Mouse (Mus musculus) megakaryocyte, embryonic 14.5 days (primary cell): Measurements from ENCODE around the gene Tmco1.

Experiments used
- FLI1 ChIP-seq: IDR thresholded peaks from 2 replicates; pipeline ENCODE4 v1.6.1; 2012; ENCODE audit warnings: low read length, inconsistent platforms, mixed read lengths
- GATA1 ChIP-seq: IDR thresholded peaks from 3 replicates; pipeline ENCODE4 v1.6.1; 2012; ENCODE audit warnings: mixed read lengths, low read length, inconsistent platforms, borderline replicate concordance

DNA sequence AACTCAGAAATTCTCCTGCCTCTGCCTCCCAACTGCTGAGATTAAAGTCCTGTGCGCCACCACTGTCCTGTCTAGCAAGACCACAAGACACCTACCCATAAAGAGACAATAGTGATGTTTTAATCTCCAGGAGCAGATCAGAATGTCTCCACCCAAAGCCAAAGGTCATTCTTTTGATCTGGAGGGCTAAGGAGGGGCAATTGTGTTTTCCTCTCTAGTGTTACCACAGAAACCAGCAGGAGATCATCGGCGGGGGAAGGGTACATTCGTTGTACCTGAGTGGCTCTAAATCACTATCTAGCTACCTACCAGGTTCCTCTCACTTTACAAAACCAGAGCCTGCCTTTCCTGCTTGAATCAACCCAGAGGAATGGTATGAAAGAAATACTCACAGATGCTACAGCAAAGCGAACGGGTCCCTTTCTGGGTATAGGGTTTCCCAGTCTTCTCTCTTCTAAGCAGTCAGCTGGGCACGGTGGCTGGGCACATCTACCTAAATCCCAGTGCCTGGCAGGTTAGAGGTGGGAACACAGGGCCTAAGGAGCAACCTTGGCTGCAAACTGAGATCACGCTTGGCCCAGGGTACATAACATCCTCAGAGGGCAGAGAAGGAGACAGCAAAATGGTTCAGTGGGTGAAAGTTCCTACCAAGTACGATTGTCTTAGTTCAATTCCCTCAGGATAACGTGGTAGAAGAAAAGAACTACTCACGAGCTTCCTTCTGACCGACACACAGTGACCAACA is 33.4 kb upstream of the Tmco1 start:
- TF ChIP-seq GATA1 (no peak), FLI1 (no peak)
